Comparison of ENCODE assay signal across 18 mouse cellular contexts in the genomic region with DNA sequence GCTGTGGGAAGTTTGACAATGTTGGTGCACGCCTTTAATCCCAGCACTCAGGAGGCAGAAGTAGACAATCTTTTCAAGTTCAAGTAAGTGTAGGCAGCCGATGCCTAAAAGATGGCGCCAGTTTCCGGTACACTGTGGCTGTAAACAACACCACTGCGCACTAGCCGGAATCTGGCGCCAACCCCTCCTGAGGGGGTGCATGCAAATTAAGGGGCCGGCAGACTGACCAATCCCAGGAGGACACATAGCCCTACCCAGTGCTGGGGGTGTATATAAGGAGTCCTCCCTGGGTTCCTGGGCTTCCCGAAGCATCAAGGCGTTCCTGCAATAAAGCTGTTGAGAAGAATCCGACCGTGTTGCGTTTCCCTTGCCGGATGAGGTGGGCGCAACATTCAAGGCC.
"Had no signal": no experiment of that assay in that cellular context is flagged by ENCODE, and none has a peak within 500 bp of the region (broad histone marks: within the 10 kb centered on the region; RNA-seq: fewer than 3 reads in every experiment).

No protein-coding gene starts in this region.

- H3K27ac ChIP-seq: liver, embryonic 14.5 days; midbrain, embryonic 10.5 days; midbrain, embryonic 13.5 days; neural tube, embryonic 13.5 days; neural tube, embryonic 15.5 days; stomach, embryonic 15.5 days; stomach, postnatal 0 days had no signal

- H3K9me3 ChIP-seq: midbrain, embryonic 10.5 days; midbrain, embryonic 13.5 days; neural tube, embryonic 13.5 days; neural tube, embryonic 15.5 days; stomach, embryonic 15.5 days had no signal

- DNase-seq: lung, adult 18-20 months; lung, embryonic 14.5 days; retina, postnatal 1 day; right cerebral cortex, adult 18-20 months; right cerebral cortex, postnatal 25 days; right cerebral cortex, postnatal 4 days; thymus, adult 2 months; thymus, postnatal 25 days; thymus, postnatal 4 days had no signal

- ATAC-seq: midbrain, embryonic 13.5 days; midbrain, embryonic 16.5 days had no signal

- H3K4me2 ChIP-seq: lung, embryonic 14.5 days; midbrain, embryonic 13.5 days; neural tube, embryonic 13.5 days; neural tube, embryonic 15.5 days; stomach, embryonic 15.5 days had no signal

- H3K9ac ChIP-seq: liver, embryonic 14.5 days; lung, embryonic 14.5 days; midbrain, embryonic 13.5 days; neural tube, embryonic 13.5 days; neural tube, embryonic 15.5 days; stomach, embryonic 15.5 days had no signal

- H3K27me3 ChIP-seq: midbrain, embryonic 13.5 days; neural tube, embryonic 13.5 days; neural tube, embryonic 15.5 days; stomach, embryonic 15.5 days had no signal

- H3K36me3 ChIP-seq: midbrain, embryonic 10.5 days; midbrain, embryonic 13.5 days; neural tube, embryonic 13.5 days; neural tube, embryonic 15.5 days; stomach, embryonic 15.5 days had no signal

- H3K4me1 ChIP-seq: midbrain, embryonic 13.5 days; neural tube, embryonic 15.5 days; stomach, embryonic 15.5 days had no signal

- H3K4me3 ChIP-seq: midbrain, embryonic 10.5 days; midbrain, embryonic 13.5 days; myocyte; neural tube, embryonic 13.5 days; neural tube, embryonic 15.5 days; stomach, embryonic 15.5 days had no signal
